Mouse (Mus musculus) liver, embryonic 11.5 days (tissue): ENCODE results near the gene Serping1. TPM values are rescaled to one million over a fixed set of nuclear protein-coding genes. Genes with fewer than 3 reads are reported as not detected.

Experiments
- ATAC-seq: fragments of 200-750 bp; cut with Nextera tagmentation; replicated peaks from 2 replicates; pipeline ENCODE4 v1.8.0; 2017; ENCODE audit warnings: moderate number of reproducible peaks, mild to moderate bottlenecking, moderate TSS enrichment, moderate library complexity; ENCODE audit not compliant: low FRiP score
- DNase-seq: peaks from one replicate; pipeline ENCODE4 v3.0.0-alpha.2; 2017; ENCODE audit warnings: low spot score
- H3K27ac ChIP-seq: fragments of 300-500 bp; sonication (generic); 2 replicates; pipeline ENCODE4 v1.5.1; 2014; ENCODE audit warnings: mild to moderate bottlenecking, low read depth, low read length, control low read depth
- H3K27me3 ChIP-seq: fragments of 300-500 bp; sonication (generic); replicated peaks from 2 replicates; pipeline ENCODE4 v1.6.1; 2014; ENCODE audit warnings: low read length, mixed read lengths; ENCODE audit not compliant: control insufficient read depth, insufficient read depth
- H3K36me3 ChIP-seq: fragments of 300-500 bp; sonication (generic); 2 replicates; pipeline ENCODE4 v1.6.1; 2014; ENCODE audit warnings: mild to moderate bottlenecking, low read length, moderate library complexity, mixed read lengths; ENCODE audit not compliant: control insufficient read depth, insufficient read depth
- H3K4me1 ChIP-seq: fragments of 300-500 bp; sonication (generic); replicated peaks from 2 replicates; pipeline ENCODE4 v1.6.1; 2014; ENCODE audit warnings: low read length, mixed read lengths; ENCODE audit not compliant: control insufficient read depth, insufficient read depth
- H3K4me2 ChIP-seq: fragments of 300-500 bp; sonication (generic); 2 replicates; pipeline ENCODE4 v1.6.1; 2014; ENCODE audit warnings: mild to moderate bottlenecking, control low read depth, moderate library complexity
- H3K4me3 ChIP-seq: fragments of 300-500 bp; sonication (generic); 2 replicates; pipeline ENCODE4 v1.5.1; 2014; ENCODE audit warnings: low read depth, low read length, control low read depth
- H3K9ac ChIP-seq: fragments of 300-500 bp; sonication (generic); 2 replicates; pipeline ENCODE4 v1.6.1; 2014; ENCODE audit warnings: low read depth, low read length, control low read depth
- H3K9me3 ChIP-seq: fragments of 300-500 bp; sonication (generic); 2 replicates; pipeline ENCODE4 v1.6.1; 2016; ENCODE audit warnings: low read length, inconsistent platforms, mixed read lengths; ENCODE audit not compliant: control insufficient read depth
- WGBS: fragments of 180-500 bp; shearing (Covaris S2); extraction: QIAGEN DNeasy Blood & Tissue Kit; methylation state at CpG from one replicate; pipeline ENCODE4 v1.1.7; 2014; 5-methylcytosine and 5-hydroxymethylcytosine counted together
- microRNA counts: library from miRNA; unstranded; fragments of <30 nt; microRNA quantifications from one replicate; lab custom pipeline; 2015
- microRNA-seq: library from miRNA; unstranded; fragments of <30 nt; microRNA quantifications from one replicate; pipeline ENCODE4, GENCODE M21; 2017; ENCODE audit warnings: borderline number of aligned reads
- polyA plus RNA-seq: library from polyadenylated mRNA; unstranded; fragments of >200 nt; fragmentation: Nextera tagmentation; extraction: Ambion mirVana; gene quantifications from 2 replicates; pipeline ENCODE4 v1.2.1, GENCODE M21; 2014

The Serping1 gene
- polyA plus RNA-seq, 1 experiment from 2014 or later: 38.4 TPM

GRCm38 (mm10) chr2:84723856-84724255 is 51.4 kb downstream of the Serping1 start:
- ATAC-seq (no peak), DNase-seq (no peak)
- Histone ChIP-seq H3K4me2 (no peak overlapping the region), H3K4me1 (peaks cover 19% of the 10 kb centered on the region), H3K4me3 (no peak overlapping the region), H3K27me3 (no peaks in the 10 kb centered on the region), H3K9ac (no peak overlapping the region), H3K9me3 (no peaks in the 10 kb centered on the region), H3K36me3 (peaks cover 13% of the 10 kb centered on the region), H3K27ac (no peak overlapping the region)
- 91% methylated on average over 14 of the region's 14 CpGs for WGBS

- Histone ChIP-seq H3K4me3 (no peak overlapping the region), H3K36me3 (peaks cover 13% of the 10 kb centered on the region), H3K4me2 (no peak overlapping the region), H3K27ac (no peak overlapping the region), H3K9me3 (no peaks in the 10 kb centered on the region), H3K27me3 (no peaks in the 10 kb centered on the region), H3K4me1 (peaks cover 19% of the 10 kb centered on the region), H3K9ac (no peak overlapping the region)
- peak; percentile 51 for ATAC-seq
- no peak for DNase-seq
- WGBS: 58% methylated on average over 3 of the region's 3 CpGs
Observed at GRCm38 (mm10) chr2:84721182-84721581, 54.1 kb downstream of the Serping1 start.

- Histone ChIP-seq H3K9ac (no peak overlapping the region), H3K27ac (no peak overlapping the region), H3K27me3 (no peaks in the 10 kb centered on the region), H3K4me1 (peaks cover 14% of the 10 kb centered on the region), H3K4me2 (no peak overlapping the region), H3K9me3 (no peaks in the 10 kb centered on the region), H3K36me3 (peaks cover 12% of the 10 kb centered on the region), H3K4me3 (no peak overlapping the region)
- no peak for ATAC-seq
- 97% methylated on average over 2 of the region's 2 CpGs for WGBS
- no peak for DNase-seq
Observed at GRCm38 (mm10) chr2:84720718-84721117, 54.5 kb downstream of the Serping1 start.

- WGBS: 91% methylated on average over 4 of the region's 4 CpGs
- H3K9ac ChIP-seq: no peak overlapping the region
- DNase-seq (no peak), ATAC-seq (no peak)
- no peak overlapping the region for H3K4me2 ChIP-seq
- no peak overlapping the region for H3K4me3 ChIP-seq
- no peaks in the 10 kb centered on the region for H3K36me3 ChIP-seq
- H3K27me3 ChIP-seq: no peaks in the 10 kb centered on the region
- H3K9me3 ChIP-seq: no peaks in the 10 kb centered on the region
- peak overlapping the region; percentile 13; the same call in 1 of the 2 replicates for H3K27ac ChIP-seq
- peaks cover 21% of the 10 kb centered on the region for H3K4me1 ChIP-seq
Observed at GRCm38 (mm10) chr2:84717357-84717756, 57.9 kb downstream of the Serping1 start.

- no peaks in the 10 kb centered on the region for H3K36me3 ChIP-seq
- no peaks in the 10 kb centered on the region for H3K9me3 ChIP-seq
- H3K27me3 ChIP-seq: no peaks in the 10 kb centered on the region
- H3K4me1 ChIP-seq: peaks cover 21% of the 10 kb centered on the region
- ATAC-seq (no peak), DNase-seq (no peak)
- H3K4me3 ChIP-seq: peak overlapping the region; percentile 98
- H3K4me2 ChIP-seq: peak overlapping the region; percentile 95
- H3K9ac ChIP-seq: peak overlapping the region; percentile 77
- H3K27ac ChIP-seq: peak overlapping the region; percentile 99
- 23% methylated on average over 9 of the region's 9 CpGs for WGBS
Observed at GRCm38 (mm10) chr2:84716423-84717355, 58.6 kb downstream of the Serping1 start.

GRCm38 (mm10) chr2:84715562-84716361 is 59.5 kb downstream of the Serping1 start:
- Histone ChIP-seq H3K9me3 (no peaks in the 10 kb centered on the region), H3K4me3 (peak overlapping the region; percentile 98), H3K4me1 (peaks cover 14% of the 10 kb centered on the region), H3K4me2 (peak overlapping the region; percentile 95), H3K9ac (peak overlapping the region; percentile 77), H3K27me3 (no peaks in the 10 kb centered on the region), H3K27ac (peak overlapping the region; percentile 99), H3K36me3 (peaks cover 2% of the 10 kb centered on the region; the same call in 1 of the 2 replicates)
- ATAC-seq: peak; percentile 91
- peak; percentile 78 for DNase-seq
- under 1% methylated on average over 33 of the region's 33 CpGs for WGBS

MicroRNAs within 50 kb of the gene (microRNA counts, 519-probe panel; counts per million panel counts)
- microRNA mmu-miR-130a (lab: Ali Mortazavi, UCI): 8,019 counts per million, percentile 95 among the panel's probes with 10 or more counts

Small RNA genes lying within 50 kb of the gene (microRNA-seq; reads per million reads assigned to microRNA genes)
- gene Mir130a: 27,361 reads per million, percentile 99 among the genes with 10 or more reads in this experiment

Other genes starting within 250 kb of the Serping1 start
- gene Ctnnd1, start 124.7 kb downstream of the Serping1 start, polyA plus RNA-seq: 21.9 and 27.1 TPM in 2 replicates
- gene Btbd18, start 116.4 kb downstream of the Serping1 start, polyA plus RNA-seq: 0.18 and 0.22 TPM in 2 replicates
- 241 and 264 TPM in 2 replicates for gene Selenoh, start 104.7 kb downstream of the Serping1 start, polyA plus RNA-seq
- not detected in 2 replicates for gene Gm28635, start 97.4 kb downstream of the Serping1 start, polyA plus RNA-seq
- gene Med19, start 97.0 kb downstream of the Serping1 start, polyA plus RNA-seq: 43.4 and 44.9 TPM in 2 replicates
- gene Tmx2, start 96.3 kb downstream of the Serping1 start, polyA plus RNA-seq: 115 and 125 TPM in 2 replicates
- 26.5 and 28.8 TPM in 2 replicates for gene Zdhhc5, start 60.3 kb downstream of the Serping1 start, polyA plus RNA-seq
- 59.3 and 63.4 TPM in 2 replicates for gene Clp1, start 48.1 kb downstream of the Serping1 start, polyA plus RNA-seq
- gene Ypel4, start 41.4 kb downstream of the Serping1 start, polyA plus RNA-seq: 11.4 and 14.2 TPM in 2 replicates
- 2.9 and 3.3 TPM in 2 replicates for gene Gm19426, start 31.8 kb downstream of the Serping1 start, polyA plus RNA-seq
- 112 and 114 TPM in 2 replicates for gene Ube2l6, start 23.4 kb upstream of the Serping1 start, polyA plus RNA-seq
- gene Smtnl1, start 47.2 kb upstream of the Serping1 start, polyA plus RNA-seq: 0.25 TPM in 1 of 2 replicates, not detected in the other
- gene Timm10, start 51.6 kb upstream of the Serping1 start, polyA plus RNA-seq: 84.3 and 84.5 TPM in 2 replicates
- gene Slc43a1, start 63.4 kb upstream of the Serping1 start, polyA plus RNA-seq: 83.2 and 101 TPM in 2 replicates
- gene Rtn4rl2, start 111.3 kb upstream of the Serping1 start, polyA plus RNA-seq: 0.66 and 1.2 TPM in 2 replicates
- 107 and 111 TPM in 2 replicates for gene Slc43a3, start 161.1 kb upstream of the Serping1 start, polyA plus RNA-seq
- 67.2 and 96.9 TPM in 2 replicates for gene Prg2, start 205.0 kb upstream of the Serping1 start, polyA plus RNA-seq
- 10.2 and 16.7 TPM in 2 replicates for gene Prg3, start 212.8 kb upstream of the Serping1 start, polyA plus RNA-seq